Comparison of ENCODE assay signal across 7 mouse cellular contexts in genomic region chrX:11735516-11736170, GRCm38 (mm10).
DNase-seq lines count a peak whose midpoint lies in the region; ATAC-seq and TF ChIP-seq lines count a peak whose summit lies in the region.

No protein-coding gene starts in this region.

- H3K36me3 ChIP-seq in hindbrain, postnatal 0 days (ENCODE audit: insufficient read depth, low read length) = no peaks in the 10 kb centered on the region
- H3K36me3 ChIP-seq in limb, embryonic 12.5 days = no peaks in the 10 kb centered on the region

- intact Hi-C loops in gastrocnemius, adult 2 months (cut with DNase I) = loop anchor here (10.0 kb wide), 1 partner anchor 101 kb away; no protein-coding TSS in a partner anchor

- WGBS in hindbrain, postnatal 0 days = 40% methylated on average over 17 of the region's 17 CpGs
- WGBS in limb, embryonic 12.5 days = 27% methylated on average over 17 of the region's 17 CpGs

- no peaks in the 10 kb centered on the region for H3K9me3 ChIP-seq in hindbrain, postnatal 0 days (ENCODE audit: low read length)
- no peaks in the 10 kb centered on the region for H3K9me3 ChIP-seq in limb, embryonic 12.5 days

- no peaks in the 10 kb centered on the region for H3K27me3 ChIP-seq in hindbrain, postnatal 0 days (ENCODE audit: insufficient read depth, low read length)
- H3K27me3 ChIP-seq in limb, embryonic 12.5 days = peaks cover 73% of the 10 kb centered on the region

- no peaks in the 10 kb centered on the region for H3K4me1 ChIP-seq in hindbrain, postnatal 0 days (ENCODE audit: insufficient read depth, low read length)
- H3K4me1 ChIP-seq in limb, embryonic 12.5 days (replicated peaks) = peaks cover 26% of the 10 kb centered on the region

- ATAC-seq in hindbrain, postnatal 0 days = 0 out of 2 replicates have a peak, but pooled peaks have one; percentile 47
- no peak; the same call in 1 of the 2 replicates for ATAC-seq in limb, embryonic 12.5 days (ENCODE audit: insufficient number of reproducible peaks, insufficient read depth, low FRiP score, low TSS enrichment, low read depth)
- ATAC-seq in megakaryocyte, adult 5-6 weeks (ENCODE audit: poor library complexity, severe bottlenecking) = no peak

- peak overlapping the region; percentile 57 for H3K27ac ChIP-seq in gastrocnemius, adult 2 months
- H3K27ac ChIP-seq in hindbrain, postnatal 0 days = no peak overlapping the region
- peak overlapping the region; percentile 80 for H3K27ac ChIP-seq in limb, embryonic 12.5 days

- H3K4me2 ChIP-seq in hindbrain, postnatal 0 days (ENCODE audit: low read depth, low read length) = no peak overlapping the region
- H3K4me2 ChIP-seq in limb, embryonic 12.5 days = peak overlapping the region; percentile 21

- DNase-seq in R1 (ENCODE audit: low read depth, low spot score) = peak; percentile 6
- peak; percentile 70 for DNase-seq in brain, adult 2 months (ENCODE audit: low read depth, low spot score)
- peak; percentile 88 for DNase-seq in gastrocnemius, adult 2 months
- peak; percentile 76 for DNase-seq in hindbrain, postnatal 0 days (ENCODE audit: low spot score)
- peak; percentile 59 for DNase-seq in ovary, postnatal 10 days (ENCODE audit: low spot score)

- no peak for TF ChIP-seq CTCF in gastrocnemius, adult 2 months (IDR thresholded peaks at IDR 0.05)
- TF ChIP-seq CTCF in hindbrain, postnatal 0 days (IDR thresholded peaks at IDR 0.05; ENCODE audit: low read depth) = no peak

- no peak overlapping the region for H3K4me3 ChIP-seq in gastrocnemius, adult 2 months
- no peak overlapping the region for H3K4me3 ChIP-seq in hindbrain, postnatal 0 days (ENCODE audit: low read length)
- no peak overlapping the region for H3K4me3 ChIP-seq in limb, embryonic 12.5 days (replicated peaks)

- H3K9ac ChIP-seq in hindbrain, postnatal 0 days (replicated peaks; ENCODE audit: low read length) = no peak overlapping the region
- H3K9ac ChIP-seq in limb, embryonic 12.5 days (replicated peaks) = no peak overlapping the region

Comparison
In these comparisons a context has a peak if more than half of its experiments do, and no peak if none do; other contexts are left out.
1. DNase-seq: peak in every context shown above with its lines; median percentile 88 in gastrocnemius, adult 2 months; 76 in hindbrain, postnatal 0 days; 70 in brain, adult 2 months; 59 in ovary, postnatal 10 days; 6 in R1.